Mouse (Mus musculus): ENCODE measurements around the gene Ten1.

The Ten1 gene

DNA sequence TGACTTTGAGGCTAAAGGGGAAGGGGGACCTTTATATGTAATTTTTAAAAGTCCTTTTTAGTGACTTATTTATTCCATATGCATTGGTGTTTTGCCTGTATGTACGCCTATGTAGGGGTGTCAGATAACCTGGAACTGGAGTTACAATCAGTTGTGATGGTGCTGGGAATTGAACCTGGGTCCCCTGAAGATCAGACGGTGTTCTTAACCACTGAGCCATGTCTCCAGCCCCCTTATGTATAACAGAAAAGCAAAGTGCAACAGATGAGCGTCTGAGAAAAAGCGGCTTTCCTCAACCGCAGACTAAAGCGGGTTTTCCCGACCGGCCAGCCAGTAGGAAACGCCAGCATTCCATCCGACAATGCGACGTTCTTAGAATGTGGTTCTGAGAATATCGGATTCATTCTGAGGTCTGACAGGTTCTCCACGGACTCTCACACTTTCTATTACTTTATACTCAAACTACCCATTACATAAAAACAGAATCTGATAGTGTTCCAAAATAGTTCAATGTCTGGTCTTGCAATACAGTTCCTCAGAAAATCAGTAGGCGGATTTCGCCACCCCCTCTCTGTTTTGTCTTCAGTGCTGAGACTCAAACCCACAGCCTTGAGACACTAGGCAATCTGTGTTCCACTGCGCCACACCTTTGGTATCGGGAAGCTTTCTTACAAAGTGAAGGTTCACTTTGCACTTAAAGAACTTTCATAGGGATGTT is 1.6 kb upstream of the Ten1 start:
- in situ Hi-C loops (cut with MboI, MseI), result no loop called here

DNA sequence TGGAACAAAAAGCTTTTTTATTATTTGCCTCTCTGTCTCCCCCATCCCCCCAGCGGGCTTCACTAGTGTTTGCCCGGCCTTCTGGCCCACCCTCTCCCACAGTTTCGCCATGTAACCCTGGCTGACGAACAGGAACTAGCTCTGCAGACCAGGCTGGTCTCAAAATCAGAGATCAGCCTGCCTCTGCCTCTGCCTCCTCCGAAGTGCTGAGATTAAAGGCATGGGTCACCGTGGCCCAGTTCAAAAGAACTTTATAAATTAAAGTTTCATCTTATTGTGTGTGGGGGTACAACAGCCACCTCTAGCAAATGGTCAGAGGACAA is 1.1 kb upstream of the Ten1 start:
- in situ Hi-C loops (cut with MboI, MseI), result no loop called here

DNA sequence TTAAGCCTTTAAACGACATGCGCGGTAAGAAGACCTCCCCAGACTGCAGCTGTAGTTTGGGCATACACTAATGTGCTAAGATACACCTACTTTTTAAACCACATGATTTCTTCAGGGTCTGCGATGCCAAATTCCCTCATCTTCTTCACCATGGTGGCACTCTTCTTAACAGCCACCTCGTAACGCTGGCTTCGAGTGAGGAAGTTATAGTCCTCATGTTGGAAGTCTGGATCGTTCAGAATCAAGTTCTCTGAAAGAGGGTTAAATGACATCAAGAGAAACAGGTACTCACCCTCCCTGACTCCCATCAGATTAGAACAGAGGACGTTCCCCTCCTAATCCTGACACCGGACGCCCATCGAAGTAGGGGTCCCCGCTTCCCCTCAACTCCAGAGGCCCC is 523 bp upstream of the Ten1 start:
- in situ Hi-C loops (cut with MboI, MseI), result no loop called here

DNA sequence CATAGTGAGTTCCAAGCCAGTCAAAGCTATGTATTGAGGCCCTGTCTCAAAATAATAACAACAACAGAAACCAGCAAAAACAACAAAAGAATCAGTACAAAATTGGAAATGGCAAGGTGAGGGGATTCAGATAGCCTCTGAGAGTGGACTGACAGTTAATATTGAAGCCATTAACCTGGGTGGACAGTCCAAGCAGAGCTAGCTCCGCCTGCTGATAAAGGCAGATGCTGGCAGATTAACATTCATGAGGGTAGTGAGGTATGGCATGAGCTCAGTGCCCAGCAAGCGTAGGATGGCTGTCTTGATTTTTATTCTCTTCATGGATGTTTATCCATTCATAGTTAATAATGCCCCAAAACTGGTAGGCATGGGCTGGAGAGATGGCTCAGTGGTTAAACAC is 2.5 kb downstream of the Ten1 start:
- in situ Hi-C loops (cut with MboI, MseI), result loop anchor here (10.0 kb wide), 1 partner anchor 1424 kb away; no protein-coding TSS in a partner anchor

DNA sequence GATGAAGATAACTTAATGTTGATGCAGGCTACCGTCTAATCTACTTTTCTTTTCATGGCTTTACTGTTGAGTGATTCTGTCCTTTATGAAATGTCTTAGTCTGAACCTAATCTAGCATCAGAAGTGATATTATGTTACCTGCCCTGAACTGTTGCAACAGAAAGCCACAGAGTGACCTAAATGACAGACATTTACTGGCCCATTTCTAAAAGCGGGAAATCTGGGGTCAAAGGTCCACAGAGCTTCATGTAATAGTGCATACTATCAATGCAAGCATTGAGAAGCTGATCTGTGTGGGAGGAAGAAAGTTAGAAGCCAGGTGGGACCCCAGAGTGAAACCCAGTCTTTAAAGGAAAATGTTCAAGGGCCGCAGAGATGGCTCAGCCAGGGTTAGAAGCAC is 4.5 kb downstream of the Ten1 start:
- in situ Hi-C loops (cut with MboI, MseI), result loop anchor here (10.0 kb wide), 1 partner anchor 1422 kb away; no protein-coding TSS in a partner anchor

DNA sequence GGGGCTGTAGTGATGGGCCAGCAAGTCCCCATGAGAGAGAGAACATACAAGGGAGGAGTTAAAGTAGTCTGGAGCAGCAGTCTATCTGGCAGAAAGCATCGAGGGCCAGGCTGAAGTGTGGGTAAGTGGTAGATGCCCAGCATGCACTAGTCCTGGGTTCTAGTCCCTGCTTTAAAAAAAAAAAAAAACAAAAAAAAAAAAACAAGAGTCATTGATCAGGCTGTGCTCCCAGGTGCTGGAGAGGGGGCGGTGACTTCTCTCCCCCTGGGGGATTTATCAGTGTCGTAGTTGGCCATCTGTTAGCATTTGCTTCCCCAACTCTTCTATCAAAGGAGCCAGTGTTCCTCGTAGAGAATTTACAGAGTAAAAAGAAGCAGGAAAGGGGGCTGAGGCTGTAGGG is 8.0 kb downstream of the Ten1 start:
- in situ Hi-C loops (cut with MboI, MseI), result loop anchor here (10.0 kb wide), 1 partner anchor 1418 kb away; no protein-coding TSS in a partner anchor

DNA sequence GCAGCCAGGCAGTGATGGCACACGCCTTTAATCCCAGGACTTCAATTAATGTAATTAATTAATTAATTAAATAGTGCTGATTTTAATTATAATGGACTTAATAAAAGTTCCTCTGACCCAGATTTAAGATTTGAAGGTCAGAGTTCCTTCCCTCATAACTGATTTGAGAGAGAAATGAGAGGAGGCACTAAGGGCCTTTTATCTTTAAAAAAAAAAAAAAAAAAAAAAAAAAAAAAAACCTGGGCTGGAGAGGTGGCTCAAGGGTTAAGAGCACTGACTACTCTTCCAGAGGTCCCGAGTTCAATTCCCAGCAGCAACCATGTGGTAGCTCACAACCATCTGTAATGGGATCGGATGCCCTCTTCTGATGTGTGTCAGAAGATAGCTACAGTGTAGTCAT is 10.0 kb downstream of the Ten1 start:
- in situ Hi-C loops (cut with MboI, MseI), result loop anchor here (10.0 kb wide), 1 partner anchor 1416 kb away; no protein-coding TSS in a partner anchor

DNA sequence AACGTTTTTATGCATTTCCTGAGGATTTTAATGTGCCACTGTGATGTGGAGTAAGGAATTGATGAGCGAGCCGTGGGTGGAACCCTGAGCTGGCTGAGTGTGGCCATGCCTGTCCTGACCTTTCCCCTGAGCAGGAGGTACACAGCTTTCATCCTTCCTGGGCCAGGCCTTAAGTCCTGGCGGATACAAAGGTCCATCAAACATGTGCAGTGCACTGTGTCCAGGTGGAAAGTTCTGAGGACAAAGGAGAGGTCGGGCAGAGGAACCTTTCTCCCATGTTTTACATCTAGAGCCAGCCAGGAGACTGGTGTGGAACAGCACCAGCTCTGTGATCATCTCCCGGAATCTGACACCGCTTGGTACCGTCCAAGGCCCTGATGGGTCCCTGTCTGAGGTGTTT is 10.6 kb downstream of the Ten1 start:
- in situ Hi-C loops (cut with MboI, MseI), result loop anchor here (10.0 kb wide), 1 partner anchor 1416 kb away; no protein-coding TSS in a partner anchor

DNA sequence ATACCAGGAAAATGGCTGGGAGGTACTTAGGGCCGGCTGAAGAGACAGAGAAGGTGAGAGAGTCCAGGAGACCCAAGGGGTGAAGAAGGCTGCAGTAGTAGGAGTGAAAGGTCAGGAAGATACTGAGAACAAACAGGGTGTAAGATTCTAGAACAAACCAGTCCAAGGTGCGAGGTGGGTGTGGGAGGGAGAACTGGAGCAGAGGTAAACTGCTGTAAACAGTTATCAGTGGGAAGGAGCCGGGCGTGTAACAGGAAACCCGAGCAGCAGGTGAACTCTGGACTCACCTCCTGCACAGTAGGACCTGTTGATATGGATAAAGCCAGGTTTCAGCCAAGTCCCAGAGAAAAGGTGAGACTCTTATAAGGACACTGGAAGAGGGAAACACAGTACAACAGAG is 12.0 kb downstream of the Ten1 start:
- in situ Hi-C loops (cut with MboI, MseI), result no loop called here

DNA sequence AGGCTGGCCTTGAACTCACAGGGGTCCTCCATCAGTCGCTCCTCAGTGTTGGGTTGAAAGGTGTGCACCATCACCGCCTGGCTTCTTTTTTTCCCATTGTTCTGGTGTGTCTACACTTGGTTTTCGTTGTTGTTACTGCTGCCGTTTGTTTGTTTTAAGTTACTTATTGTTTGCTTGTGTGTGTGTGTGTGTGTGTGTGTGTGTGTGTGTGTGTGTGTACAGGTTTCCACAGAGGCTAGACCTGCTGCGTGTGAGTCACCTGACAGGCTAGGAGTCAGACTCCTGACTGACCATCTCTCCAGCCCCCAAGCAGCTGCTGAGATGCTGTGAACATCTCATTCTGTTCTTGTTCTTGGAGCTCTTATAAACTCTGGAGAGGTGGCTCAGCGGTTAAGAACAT is 14.2 kb downstream of the Ten1 start:
- in situ Hi-C loops (cut with MboI, MseI), result no loop called here

DNA sequence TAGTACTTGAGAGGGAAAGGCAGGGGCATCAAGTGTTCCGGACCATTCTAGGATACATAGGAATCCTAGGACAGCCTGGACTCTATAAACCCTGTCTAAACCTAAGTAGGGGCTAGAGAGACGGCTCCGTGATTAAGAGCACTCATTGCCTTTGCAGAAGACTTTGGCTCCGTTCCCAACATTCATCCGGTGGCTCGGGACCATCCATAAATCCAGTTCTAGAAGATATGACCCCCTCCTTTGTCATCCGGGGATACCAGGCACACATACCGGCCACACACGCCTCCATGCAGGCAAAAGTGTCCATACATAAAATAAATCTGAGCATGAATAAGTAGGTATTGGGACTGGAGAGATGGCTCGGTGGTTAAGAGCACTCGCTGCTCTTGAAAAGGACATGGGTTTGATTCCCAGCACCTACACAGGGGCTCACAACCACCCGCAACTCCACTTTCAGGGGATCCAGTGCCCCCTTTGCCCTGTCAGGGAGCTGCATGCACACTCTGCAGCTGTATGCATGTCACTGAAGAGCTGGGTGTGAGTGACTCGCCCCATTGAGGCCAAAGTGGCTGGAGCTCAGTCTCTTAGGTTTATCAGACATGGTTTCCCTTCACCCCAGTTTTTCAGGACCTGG is 15.3 kb downstream of the Ten1 start:
- in situ Hi-C loops (cut with MboI, MseI), result no loop called here

DNA sequence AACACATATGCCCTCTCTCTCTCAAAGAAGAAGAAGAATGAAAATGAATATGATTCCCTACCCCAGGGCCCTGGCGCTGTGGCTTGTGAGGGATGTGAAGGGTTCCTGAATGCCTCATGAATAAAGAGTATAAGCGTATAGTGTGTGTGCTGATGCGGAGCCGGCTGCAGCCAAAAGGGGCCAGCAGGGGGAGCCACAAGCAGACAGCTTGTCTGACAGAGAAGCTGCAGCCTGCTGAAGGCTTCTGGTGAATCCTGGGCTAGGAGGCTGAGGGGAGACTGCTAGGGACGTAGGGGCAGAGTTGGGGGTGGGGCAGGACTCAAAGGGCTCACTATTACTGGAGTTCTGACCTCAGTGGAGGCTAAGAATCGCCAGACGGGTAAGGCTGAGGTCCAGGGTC is 16.5 kb downstream of the Ten1 start:
- in situ Hi-C loops (cut with MboI, MseI), result no loop called here

DNA sequence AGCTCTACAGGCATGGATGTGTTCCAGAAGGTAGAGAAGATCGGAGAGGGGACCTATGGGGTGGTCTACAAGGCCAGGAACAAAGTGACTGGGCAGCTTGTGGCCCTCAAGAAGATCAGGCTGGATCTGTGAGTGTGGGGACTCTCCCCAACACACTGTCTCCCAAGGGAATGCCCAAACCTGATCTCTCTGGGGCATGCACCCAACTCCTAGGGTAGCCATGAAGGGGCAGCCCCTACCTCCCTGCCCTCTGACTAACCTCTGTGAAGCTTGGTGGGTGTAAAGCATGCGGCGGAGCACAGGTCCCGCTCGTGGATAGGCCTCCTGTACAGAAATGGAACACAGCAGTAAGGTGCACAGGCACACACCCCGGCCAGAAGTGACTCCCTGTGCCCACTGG is 17.3 kb downstream of the Ten1 start:
- in situ Hi-C loops (cut with MboI, MseI), result no loop called here

DNA sequence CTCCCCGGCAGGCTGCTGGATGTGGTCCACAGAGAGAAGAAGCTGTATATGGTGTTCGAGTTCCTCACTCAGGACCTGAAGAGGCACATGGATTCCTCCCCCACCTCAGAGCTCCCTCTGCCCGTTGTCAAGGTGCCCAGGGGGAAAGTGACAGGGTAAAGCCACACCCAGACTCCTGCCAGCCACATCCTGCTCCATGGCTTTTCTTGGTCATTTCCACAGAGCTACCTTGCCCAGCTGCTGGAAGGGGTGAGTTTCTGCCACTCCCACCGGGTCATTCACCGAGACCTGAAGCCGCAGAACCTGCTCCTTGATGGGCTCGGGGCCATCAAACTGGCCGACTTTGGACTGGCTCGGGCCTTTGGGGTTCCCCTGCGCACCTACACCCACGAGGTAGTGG is 17.9 kb downstream of the Ten1 start:
- in situ Hi-C loops (cut with MboI, MseI), result no loop called here

DNA sequence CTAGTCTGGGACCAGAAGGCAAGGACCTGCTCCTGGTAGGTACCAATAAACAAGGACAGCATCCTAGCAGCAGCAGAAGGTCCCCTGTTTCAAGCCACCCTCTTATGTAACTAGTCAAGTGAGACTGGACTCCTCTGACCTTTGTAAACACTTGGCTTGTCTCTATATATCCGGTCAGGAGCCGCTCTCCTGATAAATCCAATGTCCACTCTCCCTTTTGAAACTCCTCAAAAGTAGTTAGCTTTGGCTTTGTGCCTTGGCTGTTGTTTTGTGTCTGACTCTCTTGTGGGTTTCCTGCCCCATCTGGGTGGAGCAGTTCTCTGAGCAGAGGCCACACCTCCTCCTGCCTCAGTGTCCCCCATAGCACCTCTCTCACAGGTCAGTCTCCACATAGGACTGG is 19.6 kb downstream of the Ten1 start:
- in situ Hi-C loops (cut with MboI, MseI), result no loop called here

DNA sequence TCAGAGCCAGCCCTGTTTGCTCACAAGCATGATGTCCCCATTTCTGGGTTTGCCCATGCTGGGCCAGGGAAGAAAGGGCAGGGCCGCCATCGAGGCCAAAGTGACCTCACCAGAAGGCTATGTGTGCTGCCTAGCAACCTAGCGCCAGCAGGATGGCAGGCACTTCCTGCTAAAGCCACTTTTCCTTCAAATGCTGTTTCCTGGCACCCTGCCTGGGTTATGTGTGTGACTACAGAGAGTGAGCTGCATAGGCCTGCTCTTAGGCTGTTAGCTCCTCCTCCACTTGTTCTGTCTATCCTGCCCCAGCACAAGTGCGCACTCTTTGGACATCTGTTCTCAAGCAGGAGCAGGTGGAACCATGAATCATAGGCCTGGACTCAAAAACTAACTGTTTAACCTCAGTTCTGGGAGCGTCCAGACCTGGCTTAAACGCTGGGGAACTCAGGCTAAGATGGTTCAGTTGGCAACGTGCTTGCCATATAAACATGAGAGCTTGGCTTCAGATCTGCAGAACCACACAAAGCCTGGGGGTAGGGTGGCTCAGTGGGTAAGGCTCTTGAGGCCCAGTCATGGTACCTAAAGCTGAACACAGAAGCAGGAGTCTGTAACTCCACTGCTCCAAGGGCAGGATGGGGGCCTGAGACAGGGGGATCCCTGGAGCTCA is 20.2 kb downstream of the Ten1 start:
- in situ Hi-C loops (cut with MboI, MseI), result no loop called here

DNA sequence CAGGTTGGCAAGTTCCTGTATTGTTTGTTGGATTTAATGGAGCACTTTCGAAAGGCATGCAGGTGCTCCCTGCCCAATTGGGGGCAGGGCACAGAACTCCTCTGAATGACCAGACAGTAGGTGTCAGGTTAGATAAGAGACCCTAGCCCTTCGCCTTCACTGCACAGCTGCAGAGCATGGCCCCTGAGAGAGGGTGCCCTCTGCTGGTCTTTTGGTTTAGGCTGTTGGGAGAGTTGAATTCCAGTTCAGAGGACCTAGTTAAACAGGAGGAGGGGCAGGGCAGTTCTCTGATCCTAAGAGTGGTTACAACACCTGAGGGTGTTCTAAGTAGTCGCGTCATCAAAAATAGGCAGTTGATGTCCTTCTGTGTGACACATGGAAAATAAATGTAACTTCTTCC is 21.2 kb downstream of the Ten1 start:
- in situ Hi-C loops (cut with MboI, MseI), result loop anchor here (5.0 kb wide), 2 partner anchors 77 to 237 kb away; no protein-coding TSS in a partner anchor

DNA sequence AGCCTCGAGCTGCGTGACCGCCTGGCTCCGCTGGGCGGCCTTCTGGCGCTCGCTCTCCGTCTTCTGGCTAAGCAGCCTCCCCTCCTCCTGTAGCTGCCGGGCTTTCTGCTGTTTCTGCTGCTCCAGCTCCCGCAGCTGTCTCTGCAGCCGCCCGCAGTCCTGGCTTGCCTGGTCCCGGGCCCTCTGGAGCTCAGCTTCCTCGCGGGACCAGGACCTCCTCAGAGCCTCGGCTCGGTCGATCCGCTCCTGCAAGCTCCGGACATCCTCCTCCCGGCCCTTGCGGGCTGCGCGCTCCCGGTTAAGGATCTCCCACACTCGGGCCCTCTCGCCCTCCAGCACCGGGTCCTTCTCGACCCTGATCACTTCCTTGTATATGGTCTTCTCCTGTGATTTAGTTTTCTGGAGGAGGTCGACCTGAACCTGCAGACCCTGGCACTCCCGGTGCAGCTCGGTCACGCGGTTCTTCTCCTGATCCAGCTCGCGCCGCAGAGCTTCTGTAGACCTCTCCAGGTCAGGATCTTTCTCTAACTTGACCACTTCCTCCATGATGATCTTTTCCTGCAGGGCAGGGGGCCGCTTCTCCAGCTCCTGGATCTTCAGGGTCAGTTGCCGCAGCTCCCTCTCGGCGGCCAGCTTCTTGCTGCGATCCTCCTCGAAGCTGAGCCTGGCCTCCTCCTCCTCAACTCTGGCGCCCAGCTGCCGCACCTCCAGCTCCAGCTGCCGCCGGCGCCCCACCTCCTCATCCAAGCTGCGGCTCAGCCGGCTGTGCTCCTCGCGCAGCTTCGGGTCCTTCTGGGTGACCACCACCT is 23.5 kb downstream of the Ten1 start:
- in situ Hi-C loops (cut with MboI, MseI), result loop anchor here (5.0 kb wide), 2 partner anchors 75 to 235 kb away; no protein-coding TSS in a partner anchor

DNA sequence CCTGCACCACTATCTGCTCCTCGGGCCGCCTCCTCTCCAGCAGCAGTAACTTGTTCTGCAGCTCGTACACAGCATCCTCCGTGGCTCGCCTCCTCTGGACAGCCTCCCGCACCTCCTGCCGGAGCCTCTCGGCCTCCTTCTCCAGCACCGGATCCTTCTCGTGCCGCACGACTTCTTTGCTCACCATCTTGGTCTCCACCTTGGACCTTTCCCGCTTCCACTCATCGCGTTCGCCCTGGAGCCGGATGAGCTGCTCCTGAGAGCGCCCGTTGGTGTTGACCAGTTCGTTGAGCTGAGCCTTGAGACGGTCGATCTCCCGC is 24.0 kb downstream of the Ten1 start:
- in situ Hi-C loops (cut with MboI, MseI), result loop anchor here (5.0 kb wide), 2 partner anchors 75 to 235 kb away; no protein-coding TSS in a partner anchor

DNA sequence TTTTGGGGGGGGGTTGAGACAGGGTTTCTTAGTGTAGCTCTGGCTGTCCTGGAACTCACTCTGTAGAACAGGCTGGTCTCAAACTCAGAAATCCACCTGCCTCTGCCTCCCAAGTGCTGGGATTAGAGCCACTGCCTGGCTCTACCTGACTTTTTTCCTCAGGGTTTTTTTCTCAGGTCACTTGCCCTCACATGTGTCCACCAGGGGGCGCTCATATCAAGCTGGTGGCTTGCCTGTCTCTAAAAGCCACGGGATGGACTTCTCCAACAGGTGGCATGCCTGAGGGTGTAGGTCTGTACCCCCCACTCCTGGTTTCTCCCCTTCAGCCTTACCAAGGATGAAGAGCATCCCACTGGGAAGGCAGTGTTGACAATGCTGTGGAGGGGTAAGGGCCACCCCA is 27.8 kb downstream of the Ten1 start:
- in situ Hi-C loops (cut with MboI, MseI), result no loop called here

DNA sequence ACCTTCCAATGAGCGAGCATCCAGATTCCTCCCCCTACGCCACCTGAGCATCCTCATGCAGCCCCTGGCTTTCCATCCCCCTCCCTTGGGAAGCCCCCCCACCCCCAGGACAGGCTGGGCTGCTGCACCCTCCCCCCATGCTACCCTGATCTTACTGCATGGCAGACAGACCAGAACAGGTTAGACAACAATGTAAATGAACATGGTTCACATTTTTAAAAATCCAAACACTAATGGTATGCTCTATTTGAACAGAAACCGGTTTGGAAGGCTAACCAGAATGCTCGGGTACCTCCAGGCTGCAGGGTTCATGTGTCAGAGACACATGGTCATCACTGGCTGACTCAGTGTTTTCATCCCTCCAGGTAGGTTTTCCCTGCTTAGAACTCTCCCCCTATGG is 30.0 kb downstream of the Ten1 start:
- in situ Hi-C loops (cut with MboI, MseI), result no loop called here

DNA sequence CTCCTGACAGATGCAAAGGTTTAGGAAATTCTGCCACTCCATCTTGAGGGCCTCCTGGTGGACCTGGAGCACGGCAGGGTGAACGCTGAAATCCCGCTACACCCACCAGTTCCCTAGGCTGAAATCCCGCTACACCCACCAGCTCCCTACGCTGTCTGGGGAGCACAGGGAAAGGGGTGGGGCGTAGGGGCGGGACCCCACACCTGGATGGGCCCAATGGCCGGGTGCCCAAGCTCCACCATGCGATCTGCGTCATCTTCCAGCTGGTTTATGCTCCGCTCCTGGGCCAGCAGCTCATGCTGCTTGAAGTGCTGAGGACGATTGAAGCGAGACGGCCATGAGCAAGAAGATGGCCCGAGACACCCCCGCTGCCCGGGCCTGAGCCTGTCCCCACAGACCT is 33.8 kb downstream of the Ten1 start:
- in situ Hi-C loops (cut with MboI, MseI), result no loop called here
